Mouse (Mus musculus) cerebellum, adult (tissue): ENCODE results near the gene Arhgap32.

ENCODE experiments used
- ATAC-seq: cut with Nextera tagmentation; 2 replicates; pipeline ENCODE4 v1.9.2; 2017; ENCODE audit warnings: mild to moderate bottlenecking, moderate library complexity, mixed read lengths; ENCODE audit not compliant: insufficient number of reproducible peaks, low FRiP score, low TSS enrichment

Gene Arhgap32

GRCm38 (mm10) chr9:32181170-32181569, 65.2 kb downstream of the Arhgap32 start:
- no peak for ATAC-seq

- ATAC-seq, result no peak
These were observed 70.6 kb downstream of the Arhgap32 start for GRCm38 (mm10) chr9:32186489-32186888.

GRCm38 (mm10) chr9:32192295-32193073, 76.5 kb downstream of the Arhgap32 start:
- ATAC-seq, result no peak

- no peak for ATAC-seq
These were observed 88.6 kb downstream of the Arhgap32 start for GRCm38 (mm10) chr9:32204450-32204990.

- no peak for ATAC-seq
These were observed 91.2 kb downstream of the Arhgap32 start for GRCm38 (mm10) chr9:32207133-32207532.

- no peak for ATAC-seq
These were observed 92.1 kb downstream of the Arhgap32 start for GRCm38 (mm10) chr9:32208071-32208470.

- ATAC-seq, result no peak
These were observed 101.1 kb downstream of the Arhgap32 start for GRCm38 (mm10) chr9:32216820-32217567.

GRCm38 (mm10) chr9:32219400-32219799, 103.5 kb downstream of the Arhgap32 start:
- ATAC-seq, result no peak

GRCm38 (mm10) chr9:32222184-32222583, 106.2 kb downstream of the Arhgap32 start:
- ATAC-seq, result no peak

GRCm38 (mm10) chr9:32223739-32224529, 108.0 kb downstream of the Arhgap32 start:
- ATAC-seq, result peak; percentile 36; the same call in 1 of the 2 replicates

GRCm38 (mm10) chr9:32224937-32225336, 109.0 kb downstream of the Arhgap32 start:
- ATAC-seq, result no peak

GRCm38 (mm10) chr9:32225584-32225983, 109.6 kb downstream of the Arhgap32 start:
- ATAC-seq, result no peak

GRCm38 (mm10) chr9:32227034-32227433, 111.1 kb downstream of the Arhgap32 start:
- no peak for ATAC-seq

- no peak for ATAC-seq
These were observed 117.7 kb downstream of the Arhgap32 start for GRCm38 (mm10) chr9:32233593-32233992.

GRCm38 (mm10) chr9:32234767-32235489, 119.0 kb downstream of the Arhgap32 start:
- ATAC-seq, result no peak

- no peak for ATAC-seq
These were observed 123.0 kb downstream of the Arhgap32 start for GRCm38 (mm10) chr9:32238899-32239298.

GRCm38 (mm10) chr9:32239427-32239826, 123.5 kb downstream of the Arhgap32 start:
- ATAC-seq, result no peak

GRCm38 (mm10) chr9:32240449-32240848, 124.5 kb downstream of the Arhgap32 start:
- no peak for ATAC-seq

- ATAC-seq, result no peak
These were observed 125.8 kb downstream of the Arhgap32 start for GRCm38 (mm10) chr9:32241637-32242199.
